Mouse (Mus musculus): ENCODE measurements around the gene Vmn1r220. TPM values are rescaled to one million over a fixed set of nuclear protein-coding genes. Genes with fewer than 3 reads are reported as not detected.
"Not testable (repeated sequence)": the region's sequence is repeated elsewhere in the genome, so short reads cannot be mapped to it uniquely, and the experiment has no call there.

Vmn1r220 gene
- total RNA-seq (2014; rRNA removed) (not detected in 2 replicates), polyA plus RNA-seq (2015; fragmentation: Nextera tagmentation; extraction: Ambion mirVana) (not detected in 2 replicates)

GRCm38 (mm10) chr13:23187875-23188274 is at the start of gene Vmn1r220:
Gene Vmn1r220, minus strand, starts transcription at chr13:23187975.
- TF ChIP-seq CTCF (IDR thresholded peaks at IDR 0.05; ENCODE audit: low read depth) = no peak
- Histone ChIP-seq H3K9ac (no peak within 1 kb of the TSS), H3K27me3 (ENCODE audit: insufficient read depth, low read length) (no peaks in the 10 kb centered on the region), H3K4me1 (ENCODE audit: insufficient read depth) (no peaks in the 10 kb centered on the region), H3K9me3 (ENCODE audit: low read length) (no peaks in the 10 kb centered on the region), H3K27ac (ENCODE audit: low read depth, low read length) (no peak within 1 kb of the TSS), H3K4me2 (ENCODE audit: low read depth) (no peak within 1 kb of the TSS), H3K4me3 (ENCODE audit: low read depth, low read length) (no peak within 1 kb of the TSS), H3K36me3 (ENCODE audit: insufficient read depth) (no peaks in the 10 kb centered on the region)
- DNase-seq (no peak), ATAC-seq (no peak)
- WGBS = 84% methylated on average over 2 of the region's 2 CpGs

GRCm38 (mm10) chr13:23235847-23236246 is 48.1 kb upstream of the Vmn1r220 start, which contains the start of gene Vmn1r222:
Gene Vmn1r222, minus strand, starts transcription at chr13:23235947.
- not testable (repeated sequence) for DNase-seq; ATAC-seq; H3K36me3 ChIP-seq (ENCODE audit: insufficient read depth); H3K9me3 ChIP-seq (ENCODE audit: low read length); H3K4me2 ChIP-seq (ENCODE audit: low read depth); H3K27ac ChIP-seq (ENCODE audit: low read depth, low read length); H3K9ac ChIP-seq; H3K4me3 ChIP-seq (ENCODE audit: low read depth, low read length); H3K4me1 ChIP-seq (ENCODE audit: insufficient read depth); H3K27me3 ChIP-seq (ENCODE audit: insufficient read depth, low read length)

- H3K27ac ChIP-seq (ENCODE audit: low read depth, low read length); H3K9me3 ChIP-seq (ENCODE audit: low read length); H3K27me3 ChIP-seq (ENCODE audit: insufficient read depth, low read length); H3K36me3 ChIP-seq (ENCODE audit: insufficient read depth); H3K4me1 ChIP-seq (ENCODE audit: insufficient read depth); H3K9ac ChIP-seq; H3K4me3 ChIP-seq (ENCODE audit: low read depth, low read length); H3K4me2 ChIP-seq (ENCODE audit: low read depth); ATAC-seq; DNase-seq: not testable (repeated sequence)
- 90% methylated on average over 2 of the region's 2 CpGs for WGBS
These were observed 26.1 kb upstream of the Vmn1r220 start, which contains the start of gene Vmn1r221 for GRCm38 (mm10) chr13:23213827-23214226. Gene Vmn1r221, plus strand, starts transcription at chr13:23214127.

GRCm38 (mm10) chr13:23203885-23204284 is 16.1 kb upstream of the Vmn1r220 start:
- H3K4me2 ChIP-seq (ENCODE audit: low read depth); H3K4me1 ChIP-seq (ENCODE audit: insufficient read depth); H3K9me3 ChIP-seq (ENCODE audit: low read length); H3K27ac ChIP-seq (ENCODE audit: low read depth, low read length); H3K36me3 ChIP-seq (ENCODE audit: insufficient read depth); H3K9ac ChIP-seq; ATAC-seq; DNase-seq; H3K27me3 ChIP-seq (ENCODE audit: insufficient read depth, low read length); H3K4me3 ChIP-seq (ENCODE audit: low read depth, low read length): not testable (repeated sequence)
- WGBS = 69% methylated on average over 1 of the region's 1 CpGs

GRCm38 (mm10) chr13:23166471-23166870 is 21.3 kb downstream of the Vmn1r220 start:
- not testable (repeated sequence) for ATAC-seq; DNase-seq; H3K27ac ChIP-seq (ENCODE audit: low read depth, low read length); H3K4me1 ChIP-seq (ENCODE audit: insufficient read depth); H3K27me3 ChIP-seq (ENCODE audit: insufficient read depth, low read length); H3K9ac ChIP-seq; H3K36me3 ChIP-seq (ENCODE audit: insufficient read depth); H3K4me2 ChIP-seq (ENCODE audit: low read depth); H3K4me3 ChIP-seq (ENCODE audit: low read depth, low read length); H3K9me3 ChIP-seq (ENCODE audit: low read length)
- WGBS = 85% methylated on average over 4 of the region's 4 CpGs

- Histone ChIP-seq H3K9me3 (ENCODE audit: low read length) (no peaks in the 10 kb centered on the region), H3K4me1 (ENCODE audit: insufficient read depth) (no peaks in the 10 kb centered on the region), H3K27ac (ENCODE audit: low read depth, low read length) (no peak within 1 kb of the TSS), H3K4me3 (ENCODE audit: low read depth, low read length) (no peak within 1 kb of the TSS), H3K27me3 (ENCODE audit: insufficient read depth, low read length) (no peaks in the 10 kb centered on the region), H3K36me3 (ENCODE audit: insufficient read depth) (no peaks in the 10 kb centered on the region), H3K4me2 (ENCODE audit: low read depth) (no peak within 1 kb of the TSS), H3K9ac (no peak within 1 kb of the TSS)
- WGBS = 85% methylated on average over 4 of the region's 4 CpGs
- no peak for ATAC-seq
- no peak for DNase-seq
- no peak for TF ChIP-seq CTCF (IDR thresholded peaks at IDR 0.05; ENCODE audit: low read depth)
These were observed 28.8 kb downstream of the Vmn1r220 start, which contains the start of gene Vmn1r219 for GRCm38 (mm10) chr13:23159012-23159411. Gene Vmn1r219, plus strand, starts transcription at chr13:23159312.

- H3K4me3 ChIP-seq (ENCODE audit: low read depth, low read length) = no peak overlapping the region
- WGBS = 59% methylated on average over 3 of the region's 3 CpGs
- H3K4me1 ChIP-seq (ENCODE audit: insufficient read depth) = no peaks in the 10 kb centered on the region
- no peaks in the 10 kb centered on the region for H3K36me3 ChIP-seq (ENCODE audit: insufficient read depth)
- H3K9ac ChIP-seq = no peak overlapping the region
- ATAC-seq (no peak), DNase-seq (no peak)
- H3K27me3 ChIP-seq (ENCODE audit: insufficient read depth, low read length) = no peaks in the 10 kb centered on the region
- no peak for TF ChIP-seq CTCF (IDR thresholded peaks at IDR 0.05; ENCODE audit: low read depth)
- no peak overlapping the region for H3K4me2 ChIP-seq (ENCODE audit: low read depth)
- H3K27ac ChIP-seq (ENCODE audit: low read depth, low read length) = no peak overlapping the region
- H3K9me3 ChIP-seq (ENCODE audit: low read length) = no peaks in the 10 kb centered on the region
These were observed 29.9 kb downstream of the Vmn1r220 start for GRCm38 (mm10) chr13:23157848-23158247.

- Histone ChIP-seq H3K4me3 (ENCODE audit: low read depth, low read length) (no peak overlapping the region), H3K27me3 (ENCODE audit: insufficient read depth, low read length) (no peaks in the 10 kb centered on the region), H3K4me1 (ENCODE audit: insufficient read depth) (no peaks in the 10 kb centered on the region), H3K9me3 (ENCODE audit: low read length) (no peaks in the 10 kb centered on the region), H3K9ac (no peak overlapping the region), H3K4me2 (ENCODE audit: low read depth) (no peak overlapping the region), H3K27ac (ENCODE audit: low read depth, low read length) (no peak overlapping the region), H3K36me3 (ENCODE audit: insufficient read depth) (no peaks in the 10 kb centered on the region)
- ATAC-seq (peak; percentile 55), DNase-seq (peak; percentile 53)
- WGBS = 39% methylated on average over 2 of the region's 2 CpGs
- TF ChIP-seq CTCF (IDR thresholded peaks at IDR 0.05; ENCODE audit: low read depth) = no peak
These were observed 48.9 kb downstream of the Vmn1r220 start for GRCm38 (mm10) chr13:23138880-23139279.

Measured in forebrain, postnatal 0 days (tissue).